Mouse (Mus musculus): ENCODE measurements around the gene Dtnbp1. TPM values are rescaled to one million over a fixed set of nuclear protein-coding genes. Genes with fewer than 3 reads are reported as not detected.

Dtnbp1 gene
- total and polyA plus RNA-seq, 3 experiments, result 24.2 to 59.5 TPM; not detected in 1

DNA sequence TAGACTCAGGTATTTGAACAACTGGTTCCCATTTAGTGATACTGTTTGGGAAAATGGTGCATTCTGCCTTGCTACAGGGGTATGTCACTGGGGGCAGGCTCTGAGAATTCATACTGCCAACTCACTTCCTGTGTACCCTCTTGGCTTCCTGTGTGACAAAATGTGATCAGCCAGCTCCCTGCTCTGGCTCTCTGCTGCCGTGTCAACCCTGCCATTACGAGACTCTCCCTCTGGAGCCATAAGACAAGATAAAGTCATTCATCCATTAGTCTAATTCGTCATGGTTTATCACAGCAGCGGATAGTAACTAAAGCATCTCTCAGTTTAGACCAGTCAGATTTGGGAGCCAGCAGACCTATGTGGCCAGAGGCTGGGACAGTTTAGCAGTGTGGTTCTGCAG is 38.2 kb upstream of the Dtnbp1 start:
- no peaks in the 10 kb centered on the region for H3K79me2 ChIP-seq (ENCODE audit: control insufficient read depth, insufficient read depth, low read length, poor library complexity)
- H3K4me3 ChIP-seq (ENCODE audit: control insufficient read depth in 1 of 2, insufficient read depth in 1 of 2, low read depth in 2 of 2, low read length in 2 of 2), result no peak overlapping the region
- no peak for DNase-seq (ENCODE audit: low read depth, low spot score)
- TF ChIP-seq NRF1 (IDR thresholded peaks at IDR 0.05; ENCODE audit: insufficient read depth, low read depth, low read length, poor library complexity, severe bottlenecking) (no peak), NELFE (IDR thresholded peaks at IDR 0.05; ENCODE audit: low read depth, low read length) (no peak), USF2 (IDR thresholded peaks at IDR 0.05; ENCODE audit: borderline replicate concordance in 1 of 2, insufficient read depth in 1 of 2, low read depth in 1 of 2, low read length in 2 of 2) (no peak), ETS1 (IDR thresholded peaks at IDR 0.05; ENCODE audit: low read depth, low read length) (no peak), MYC (IDR thresholded peaks at IDR 0.05; ENCODE audit: low read depth, low read length) (no peak), MXI1 (IDR thresholded peaks at IDR 0.05; ENCODE audit: low read depth, low read length) (no peak), CHD1 (IDR thresholded peaks at IDR 0.05; ENCODE audit: low read depth, low read length) (no peak), ZC3H11A (IDR thresholded peaks at IDR 0.05; ENCODE audit: low read depth, low read length) (no peak), BHLHE40 (IDR thresholded peaks at IDR 0.05; ENCODE audit: borderline replicate concordance, low read depth, low read length) (no peak)
- H3K9me3 ChIP-seq (replicated peaks; ENCODE audit: insufficient read depth, low read length), result no peaks in the 10 kb centered on the region
- no peaks in the 10 kb centered on the region for H3K36me3 ChIP-seq (ENCODE audit: control insufficient read depth in 1 of 2, insufficient read depth in 2 of 2, low read length in 2 of 2)
- H3K9ac ChIP-seq (ENCODE audit: control insufficient read depth, low read depth, low read length, poor library complexity, severe bottlenecking), result no peak overlapping the region
- H3K27ac ChIP-seq (ENCODE audit: control insufficient read depth, low read depth, low read length), result no peak overlapping the region
- no peaks in the 10 kb centered on the region for H3K4me1 ChIP-seq (ENCODE audit: control insufficient read depth in 1 of 2, insufficient read depth in 2 of 2, low read length in 2 of 2)
- H3K27me3 ChIP-seq (ENCODE audit: control insufficient read depth in 1 of 2, insufficient read depth in 2 of 2, low read length in 2 of 2), result no peaks in the 10 kb centered on the region; a peak in 1 of 4 replicates

DNA sequence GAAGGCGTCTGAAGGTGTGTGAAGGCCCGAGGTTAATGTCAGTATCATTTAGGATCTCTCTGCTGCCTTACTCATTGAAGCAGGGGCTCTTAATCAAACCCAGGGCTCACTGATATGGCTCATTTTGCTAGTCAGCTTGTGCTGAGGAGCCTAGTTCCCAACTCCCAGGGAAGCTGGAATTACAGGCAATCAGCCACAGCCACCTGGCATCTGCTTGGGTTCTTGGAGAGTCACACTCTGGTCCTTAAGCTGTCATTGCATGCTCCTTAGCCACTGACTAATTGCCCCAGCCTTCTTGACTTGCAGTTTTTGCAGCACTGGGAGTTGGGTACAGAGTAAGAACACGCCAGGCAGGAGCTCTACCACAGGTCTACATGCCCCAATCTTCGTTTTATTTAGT is 34.5 kb upstream of the Dtnbp1 start:
- no peak overlapping the region for H3K4me3 ChIP-seq (ENCODE audit: control insufficient read depth in 1 of 2, insufficient read depth in 1 of 2, low read depth in 2 of 2, low read length in 2 of 2)
- peaks cover 0 to 17% of the 10 kb centered on the region in 2 experiments; a peak in 2 of 4 replicates for H3K4me1 ChIP-seq (ENCODE audit: control insufficient read depth in 1 of 2, insufficient read depth in 2 of 2, low read length in 2 of 2)
- no peaks in the 10 kb centered on the region for H3K79me2 ChIP-seq (ENCODE audit: control insufficient read depth, insufficient read depth, low read length, poor library complexity)
- TF ChIP-seq UBTF (IDR thresholded peaks at IDR 0.05; ENCODE audit: borderline replicate concordance, insufficient read depth, low read depth, low read length) (no peak), JUND (IDR thresholded peaks at IDR 0.05; ENCODE audit: low read depth, low read length) (no peak), NELFE (IDR thresholded peaks at IDR 0.05; ENCODE audit: low read depth, low read length) (no peak), POLR2A (IDR thresholded peaks at IDR 0.05; ENCODE audit: control insufficient read depth in 1 of 2, insufficient read depth in 1 of 2, low read depth in 1 of 2, low read length in 2 of 2, poor library complexity in 1 of 2) (no peak), CTCF (IDR thresholded peaks at IDR 0.05 in 2 of 3, conservative IDR thresholded peaks at IDR 0.05 in 1 of 3; ENCODE audit: control insufficient read depth in 1 of 3, insufficient read depth in 1 of 3, low read depth in 2 of 3, low read length in 3 of 3, poor library complexity in 1 of 3, severe bottlenecking in 1 of 3) (no peak), POLR2AphosphoS5 (IDR thresholded peaks at IDR 0.05; ENCODE audit: borderline replicate concordance, low read depth, low read length) (no peak), KAT2A (conservative IDR thresholded peaks at IDR 0.05; ENCODE audit: low read depth, low read length) (no peak), E2F4 (IDR thresholded peaks at IDR 0.05; ENCODE audit: borderline replicate concordance, low read depth, low read length) (no peak), MAZ (IDR thresholded peaks at IDR 0.05; ENCODE audit: low read depth, low read length) (no peak), TCF12 (IDR thresholded peaks at IDR 0.05; ENCODE audit: low read depth, low read length) (no peak)
- H3K36me3 ChIP-seq (ENCODE audit: control insufficient read depth in 1 of 2, insufficient read depth in 2 of 2, low read length in 2 of 2), result peaks cover 0 to 11% of the 10 kb centered on the region in 2 experiments; a peak in 2 of 4 replicates
- no peak overlapping the region for H3K9ac ChIP-seq (ENCODE audit: control insufficient read depth, low read depth, low read length, poor library complexity, severe bottlenecking)
- H3K27ac ChIP-seq (ENCODE audit: control insufficient read depth, low read depth, low read length), result no peak overlapping the region
- DNase-seq (ENCODE audit: low read depth, low spot score), result no peak
- H3K9me3 ChIP-seq (replicated peaks; ENCODE audit: insufficient read depth, low read length), result no peaks in the 10 kb centered on the region
- no peaks in the 10 kb centered on the region for H3K27me3 ChIP-seq (ENCODE audit: control insufficient read depth in 1 of 2, insufficient read depth in 2 of 2, low read length in 2 of 2)
